Mouse (Mus musculus) stomach, embryonic 16.5 days (tissue): Measurements from ENCODE around the gene Med10. TPM values are rescaled to one million over a fixed set of nuclear protein-coding genes. Genes with fewer than 3 reads are reported as not detected.

Source experiments
- ATAC-seq: fragments of 200-750 bp; cut with Nextera tagmentation; 2 replicates; pipeline ENCODE4 v1.8.0; 2017; ENCODE audit warnings: moderate number of reproducible peaks, moderate TSS enrichment; ENCODE audit not compliant: insufficient read depth, low FRiP score
- H3K27ac ChIP-seq: fragments of 300-500 bp; sonication (generic); 2 replicates; pipeline ENCODE4 v1.5.1; 2014; ENCODE audit warnings: low read length
- H3K27me3 ChIP-seq: fragments of 300-500 bp; sonication (generic); 2 replicates; pipeline ENCODE4 v1.6.1; 2014; ENCODE audit warnings: low read length, control low read depth, mixed read lengths; ENCODE audit not compliant: control insufficient read depth, insufficient read depth
- H3K36me3 ChIP-seq: fragments of 300-500 bp; sonication (generic); 2 replicates; pipeline ENCODE4 v1.6.1; 2014; ENCODE audit warnings: low read length; ENCODE audit not compliant: control insufficient read depth, insufficient read depth
- H3K4me1 ChIP-seq: fragments of 300-500 bp; sonication (generic); 2 replicates; pipeline ENCODE4 v1.6.1; 2014; ENCODE audit warnings: low read length, control low read depth, mixed read lengths; ENCODE audit not compliant: control insufficient read depth, insufficient read depth
- H3K4me2 ChIP-seq: fragments of 300-500 bp; sonication (generic); 2 replicates; pipeline ENCODE4 v1.6.1; 2014; ENCODE audit warnings: low read depth, low read length, mixed read lengths
- H3K4me3 ChIP-seq: fragments of 300-500 bp; sonication (generic); replicated peaks from 2 replicates; pipeline ENCODE4 v1.5.1; 2014; ENCODE audit warnings: mild to moderate bottlenecking, low read length
- H3K9ac ChIP-seq: fragments of 300-500 bp; sonication (generic); 2 replicates; pipeline ENCODE4 v1.6.1; 2014; ENCODE audit warnings: low read length
- H3K9me3 ChIP-seq: fragments of 300-500 bp; sonication (generic); replicated peaks from 2 replicates; pipeline ENCODE4 v1.6.1; 2016; ENCODE audit warnings: low read length, control low read depth; ENCODE audit not compliant: control insufficient read depth
- WGBS: fragments of 180-500 bp; shearing (Covaris S2); extraction: QIAGEN DNeasy Blood & Tissue Kit; methylation state at CpG from one replicate; pipeline ENCODE4 v1.1.7; 2014; 5-methylcytosine and 5-hydroxymethylcytosine counted together
- polyA plus RNA-seq: library from polyadenylated mRNA; unstranded; fragments of >200 nt; fragmentation: Nextera tagmentation; extraction: Ambion mirVana; gene quantifications from 2 replicates; pipeline ENCODE4 v1.2.1, GENCODE M21; 2015

Gene Med10
- polyA plus RNA-seq, 1 experiment from 2014 or later: 135 TPM

DNA sequence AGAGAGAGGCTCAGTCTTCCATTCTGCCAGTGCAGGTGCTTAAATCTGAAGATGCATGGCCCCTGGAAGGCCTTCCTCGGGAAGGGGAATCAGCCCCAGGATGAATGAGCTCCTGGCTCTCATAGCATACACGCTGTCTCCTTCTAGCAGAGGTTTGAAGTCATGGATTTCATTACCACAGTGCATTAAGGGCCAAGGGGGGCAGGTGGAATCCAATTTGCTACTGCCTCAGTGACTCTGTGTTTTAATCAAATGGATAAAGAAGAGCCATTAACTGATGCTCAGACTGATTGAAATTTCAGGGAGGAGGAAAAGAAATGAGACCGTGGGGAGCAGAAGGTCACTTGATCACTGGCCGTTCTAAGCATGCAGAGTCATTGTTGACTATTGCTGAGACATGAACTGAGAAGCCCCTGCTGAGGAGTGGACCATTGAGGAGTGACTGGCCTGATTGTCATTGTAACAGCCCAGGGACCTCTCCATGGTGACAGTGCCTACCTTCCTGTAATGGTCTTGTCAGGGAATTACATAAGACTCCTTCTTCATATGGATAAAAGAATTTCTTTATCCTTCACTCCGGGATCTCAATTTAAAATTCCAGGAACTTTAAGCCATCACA lies 51.3 kb downstream of the Med10 start:
- no peak for ATAC-seq
- 81% methylated on average over 5 of the region's 5 CpGs for WGBS
- no peaks in the 10 kb centered on the region for H3K4me1 ChIP-seq
- no peak overlapping the region for H3K4me3 ChIP-seq
- H3K9me3 ChIP-seq: no peaks in the 10 kb centered on the region
- no peak overlapping the region for H3K27ac ChIP-seq
- no peak overlapping the region for H3K4me2 ChIP-seq
- no peaks in the 10 kb centered on the region for H3K27me3 ChIP-seq
- H3K36me3 ChIP-seq: no peaks in the 10 kb centered on the region
- H3K9ac ChIP-seq: no peak overlapping the region

DNA sequence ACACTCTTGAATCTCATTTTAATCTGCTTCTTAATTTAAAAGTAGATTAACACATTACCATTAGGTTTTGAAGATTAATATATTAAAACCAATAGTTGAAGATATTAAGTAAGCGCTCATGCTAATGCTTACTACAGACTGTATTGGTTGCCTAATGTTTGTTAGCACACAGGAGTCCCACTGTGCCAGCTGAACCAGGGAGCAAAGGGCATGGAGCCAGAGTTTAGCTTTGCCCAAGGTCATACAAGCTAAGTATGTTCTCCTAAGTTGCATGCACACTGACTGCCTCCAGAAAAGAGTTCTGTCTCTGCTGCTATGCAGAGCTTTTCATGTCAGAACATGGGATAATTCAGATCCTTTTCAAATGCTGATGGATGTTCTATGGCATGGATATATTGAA lies 53.7 kb downstream of the Med10 start:
- H3K36me3 ChIP-seq: no peaks in the 10 kb centered on the region
- no peak overlapping the region for H3K9ac ChIP-seq
- no peak for ATAC-seq
- no peaks in the 10 kb centered on the region for H3K9me3 ChIP-seq
- H3K27me3 ChIP-seq: no peaks in the 10 kb centered on the region
- no peak overlapping the region for H3K27ac ChIP-seq
- H3K4me3 ChIP-seq: no peak overlapping the region
- no peaks in the 10 kb centered on the region for H3K4me1 ChIP-seq
- H3K4me2 ChIP-seq: no peak overlapping the region
- WGBS: 91% methylated on average over 1 of the region's 1 CpGs

- no peak for ATAC-seq
- H3K4me3 ChIP-seq: no peak overlapping the region
- H3K27me3 ChIP-seq: no peaks in the 10 kb centered on the region
- no peaks in the 10 kb centered on the region for H3K9me3 ChIP-seq
- H3K36me3 ChIP-seq: no peaks in the 10 kb centered on the region
- WGBS: 93% methylated on average over 4 of the region's 4 CpGs
- no peak overlapping the region for H3K4me2 ChIP-seq
- no peak overlapping the region for H3K27ac ChIP-seq
- H3K9ac ChIP-seq: no peak overlapping the region
- no peaks in the 10 kb centered on the region for H3K4me1 ChIP-seq
Measured at GRCm38 (mm10) chr13:69862276-69862675, 60.1 kb downstream of the Med10 start.

GRCm38 (mm10) chr13:69864911-69865310 lies 62.7 kb downstream of the Med10 start:
- Histone ChIP-seq H3K9ac (no peak overlapping the region), H3K4me1 (no peaks in the 10 kb centered on the region), H3K4me2 (no peak overlapping the region), H3K4me3 (no peak overlapping the region), H3K9me3 (no peaks in the 10 kb centered on the region), H3K27me3 (no peaks in the 10 kb centered on the region), H3K27ac (no peak overlapping the region), H3K36me3 (no peaks in the 10 kb centered on the region)
- no peak for ATAC-seq
- WGBS: 69% methylated on average over 8 of the region's 8 CpGs

Other genes starting within 250 kb of the Med10 start
- 28.0 and 34.9 TPM in 2 replicates for gene Srd5a1, start 191.0 kb upstream of the Med10 start, polyA plus RNA-seq
- gene Ube2ql1, start 62.5 kb upstream of the Med10 start, polyA plus RNA-seq: 0.09 and 0.21 TPM in 2 replicates